Mouse (Mus musculus): ENCODE measurements around the gene Tenm2. TPM values are rescaled to one million over a fixed set of nuclear protein-coding genes. Genes with fewer than 3 reads are reported as not detected.

The Tenm2 gene
- polyA plus RNA-seq, 1 experiment from 2014 or later, result 47.3 TPM

DNA sequence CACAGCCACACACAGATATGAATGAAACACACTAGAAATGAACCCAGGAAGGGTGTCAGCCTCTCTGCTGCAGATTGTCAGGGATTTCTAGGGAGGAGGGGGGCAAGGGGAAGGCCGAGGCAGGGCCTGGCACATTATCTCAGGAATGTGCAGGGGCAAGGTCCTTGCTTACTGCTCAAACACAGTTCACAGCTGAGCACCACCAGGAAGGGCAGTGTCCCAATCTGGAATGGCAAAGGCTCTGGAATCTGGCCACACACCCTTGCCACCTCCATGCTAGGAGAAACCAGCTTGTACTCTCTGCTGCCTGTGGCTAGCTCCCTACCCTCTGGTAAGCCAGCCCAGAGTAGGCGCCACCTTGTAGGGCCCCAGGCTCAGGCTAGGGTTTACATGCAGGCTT, 1272.2 kb downstream of the Tenm2 start:
- WGBS, result 68% methylated on average over 2 of the region's 2 CpGs
- no peaks in the 10 kb centered on the region for H3K27me3 ChIP-seq
- no peaks in the 10 kb centered on the region for H3K9me3 ChIP-seq
- no peak overlapping the region for H3K27ac ChIP-seq
- H3K4me1 ChIP-seq (replicated peaks), result peaks cover 12% of the 10 kb centered on the region
- H3K4me3 ChIP-seq (replicated peaks), result no peak overlapping the region
- no peak for ATAC-seq
- H3K36me3 ChIP-seq, result no peaks in the 10 kb centered on the region
- H3K4me2 ChIP-seq (replicated peaks), result no peak overlapping the region
- H3K9ac ChIP-seq (replicated peaks), result no peak overlapping the region

GRCm38 (mm10) chr11:35962431-35962830, 1273.3 kb downstream of the Tenm2 start:
- Histone ChIP-seq H3K9ac (replicated peaks) (no peak overlapping the region), H3K36me3 (no peaks in the 10 kb centered on the region), H3K9me3 (no peaks in the 10 kb centered on the region), H3K4me3 (replicated peaks) (no peak overlapping the region), H3K27ac (no peak overlapping the region), H3K27me3 (no peaks in the 10 kb centered on the region), H3K4me1 (replicated peaks) (peaks cover 20% of the 10 kb centered on the region), H3K4me2 (replicated peaks) (no peak overlapping the region)
- WGBS, result 95% methylated on average over 2 of the region's 2 CpGs
- ATAC-seq, result no peak

DNA sequence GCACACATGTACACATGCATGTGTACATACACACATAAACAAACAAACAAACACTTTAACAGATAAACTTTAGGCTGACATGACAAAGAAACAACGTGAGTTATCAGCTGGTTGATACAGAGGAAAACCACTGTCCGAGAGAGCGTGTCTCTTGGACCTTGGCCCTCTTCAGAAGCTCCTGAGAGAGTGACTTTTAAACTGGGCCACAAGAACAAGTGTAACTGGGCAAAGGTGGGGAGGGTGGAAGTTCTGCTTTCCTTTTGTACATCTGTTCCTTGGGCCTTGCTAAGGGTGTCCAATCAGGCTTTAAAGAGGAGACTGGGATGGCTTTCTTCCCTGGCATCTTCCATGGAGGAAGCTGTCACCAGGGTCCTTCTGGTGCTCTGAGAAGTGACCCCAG, 1276.5 kb downstream of the Tenm2 start:
- no peak for ATAC-seq

More for the DNA sequence above, 1276.5 kb downstream of the Tenm2 start:
- 89% methylated on average over 3 of the region's 3 CpGs for WGBS
- Histone ChIP-seq H3K4me3 (replicated peaks) (no peak overlapping the region), H3K4me1 (replicated peaks) (peaks cover 20% of the 10 kb centered on the region), H3K27me3 (no peaks in the 10 kb centered on the region), H3K36me3 (no peaks in the 10 kb centered on the region), H3K9me3 (no peaks in the 10 kb centered on the region), H3K4me2 (replicated peaks) (no peak overlapping the region), H3K27ac (no peak overlapping the region), H3K9ac (replicated peaks) (no peak overlapping the region)

Measured in midbrain, embryonic 13.5 days (tissue).